8 mouse cellular contexts compared by ENCODE assay signal in genomic region chr7:129653791-129654271, GRCm38 (mm10).
A peak's percentile ranks its signal among the peaks of the same experiment; 100 is the strongest.
DNase-seq lines count a peak whose midpoint lies in the region; ATAC-seq and TF ChIP-seq lines count a peak whose summit lies in the region.

No protein-coding gene starts in this region.

- intact Hi-C loops in heart, postnatal 10 days (cut with DNase I), result loop anchor here (1.0 to 2.0 kb wide), 2 partner anchors 619 to 727 kb away; no protein-coding TSS in a partner anchor

- no peak for TF ChIP-seq EP300 in ES-Bruce4 (IDR thresholded peaks at IDR 0.05; ENCODE audit: insufficient read depth, low read depth, low read length)

- no peak overlapping the region for H3K4me3 ChIP-seq in ES-Bruce4 (ENCODE audit: low read depth, low read length)
- no peak overlapping the region for H3K4me3 ChIP-seq in forebrain, embryonic 10.5 days
- H3K4me3 ChIP-seq in liver, embryonic 16.5 days (ENCODE audit: low read depth, low read length), result no peak overlapping the region
- no peak overlapping the region for H3K4me3 ChIP-seq in neural tube, embryonic 15.5 days (replicated peaks)

- H3K9ac ChIP-seq in ES-Bruce4 (ENCODE audit: low read depth, poor library complexity, severe bottlenecking), result no peak overlapping the region
- H3K9ac ChIP-seq in liver, embryonic 16.5 days (ENCODE audit: low read depth, low read length), result no peak overlapping the region
- H3K9ac ChIP-seq in neural tube, embryonic 15.5 days (replicated peaks), result no peak overlapping the region

- DNase-seq in c-Kit-positive CD71-negative TER-119-negative erythroid progenitor cells, embryonic 14.5 days (ENCODE audit: low read depth), result peak; percentile 20
- peak; percentile 85 for DNase-seq in forebrain, embryonic 10.5 days (ENCODE audit: extremely low spot score, low spot score)
- peak; percentile 73 to 86 for DNase-seq in heart, postnatal 10 days
- peak; percentile 66 to 88 for DNase-seq in kidney, postnatal 36 days
- DNase-seq in thymus, postnatal 0 days (ENCODE audit: low spot score), result peak; percentile 54

- H3K4me2 ChIP-seq in liver, embryonic 16.5 days (ENCODE audit: low read depth, low read length), result no peak overlapping the region
- no peak overlapping the region for H3K4me2 ChIP-seq in neural tube, embryonic 15.5 days

- peak; percentile 60 for ATAC-seq in liver, embryonic 16.5 days (ENCODE audit: low read depth)
- ATAC-seq in neural tube, embryonic 15.5 days (ENCODE audit: low FRiP score), result peak; percentile 67

- H3K27me3 ChIP-seq in ES-Bruce4 (ENCODE audit: control insufficient read depth, insufficient read depth, low read length, poor library complexity, severe bottlenecking), result no peaks in the 10 kb centered on the region
- H3K27me3 ChIP-seq in forebrain, embryonic 10.5 days (ENCODE audit: poor library complexity, severe bottlenecking), result peaks cover 93% of the 10 kb centered on the region
- no peaks in the 10 kb centered on the region for H3K27me3 ChIP-seq in liver, embryonic 16.5 days (ENCODE audit: control insufficient read depth, insufficient read depth, low read depth, low read length)
- 0 out of 2 replicates have a peak, but pooled peaks cover 6% of the 10 kb centered on the region for H3K27me3 ChIP-seq in neural tube, embryonic 15.5 days (replicated peaks)

- TF ChIP-seq POLR2A in ES-Bruce4 (IDR thresholded peaks at IDR 0.05; ENCODE audit: insufficient read depth, low read length), result no peak

- no peaks in the 10 kb centered on the region for H3K4me1 ChIP-seq in ES-Bruce4 (ENCODE audit: control insufficient read depth, insufficient read depth, low read length)
- peaks cover 57% of the 10 kb centered on the region for H3K4me1 ChIP-seq in forebrain, embryonic 10.5 days
- H3K4me1 ChIP-seq in liver, embryonic 16.5 days (ENCODE audit: control insufficient read depth, low read depth, low read length), result no peaks in the 10 kb centered on the region
- peaks cover 43% of the 10 kb centered on the region for H3K4me1 ChIP-seq in neural tube, embryonic 15.5 days

- no peaks in the 10 kb centered on the region for H3K9me3 ChIP-seq in ES-Bruce4 (replicated peaks; ENCODE audit: control insufficient read depth, insufficient read depth, low read length, poor library complexity, severe bottlenecking)
- H3K9me3 ChIP-seq in forebrain, embryonic 10.5 days, result no peaks in the 10 kb centered on the region
- no peaks in the 10 kb centered on the region for H3K9me3 ChIP-seq in liver, embryonic 16.5 days (replicated peaks; ENCODE audit: control insufficient read depth, low read length)
- no peaks in the 10 kb centered on the region for H3K9me3 ChIP-seq in neural tube, embryonic 15.5 days (replicated peaks)

- 13% methylated on average over 11 of the region's 11 CpGs for WGBS in forebrain, embryonic 10.5 days
- WGBS in liver, embryonic 16.5 days (ENCODE audit: insufficient replicate concordance), result 9% methylated on average over 11 of the region's 11 CpGs
- WGBS in neural tube, embryonic 15.5 days, result 9% methylated on average over 11 of the region's 11 CpGs

- TF ChIP-seq CTCF in ES-Bruce4 (IDR thresholded peaks at IDR 0.05; ENCODE audit: low read depth, low read length), result peak; percentile 96

- no peaks in the 10 kb centered on the region for H3K36me3 ChIP-seq in ES-Bruce4 (ENCODE audit: control insufficient read depth, insufficient read depth, low read length, poor library complexity, severe bottlenecking)
- H3K36me3 ChIP-seq in forebrain, embryonic 10.5 days (replicated peaks), result no peaks in the 10 kb centered on the region
- no peaks in the 10 kb centered on the region for H3K36me3 ChIP-seq in liver, embryonic 16.5 days (ENCODE audit: control insufficient read depth, insufficient read depth)
- H3K36me3 ChIP-seq in neural tube, embryonic 15.5 days, result no peaks in the 10 kb centered on the region

- no peak overlapping the region for H3K27ac ChIP-seq in ES-Bruce4 (ENCODE audit: insufficient read depth, low read length)
- no peak overlapping the region for H3K27ac ChIP-seq in forebrain, embryonic 10.5 days
- no peak overlapping the region for H3K27ac ChIP-seq in liver, embryonic 16.5 days (ENCODE audit: low read length)
- no peak overlapping the region for H3K27ac ChIP-seq in neural tube, embryonic 15.5 days (replicated peaks)

Comparison
In these comparisons a context has a peak if more than half of its experiments do, and no peak if none do; other contexts are left out.
1. DNase-seq: peak in every context shown above with its lines; median percentile 85 in forebrain, embryonic 10.5 days; 80 in heart, postnatal 10 days; 77 in kidney, postnatal 36 days; 54 in thymus, postnatal 0 days; 20 in c-Kit-positive CD71-negative TER-119-negative erythroid progenitor cells, embryonic 14.5 days.